Mouse (Mus musculus) ovary, adult 18-20 months (tissue): Measurements from ENCODE around the gene Hist1h3f.

Experiments
- DNase-seq: peaks from one replicate; pipeline ENCODE4 v3.0.0; 2022; ENCODE audit warnings: low spot score, mixed read lengths

The Hist1h3f gene

GRCm38 (mm10) chr13:23518295-23518603 lies 25.6 kb upstream of the Hist1h3f start:
- no peak for DNase-seq

GRCm38 (mm10) chr13:23518885-23519284 lies 25.0 kb upstream of the Hist1h3f start:
- DNase-seq: peak; percentile 40

- DNase-seq: peak; percentile 53
Observed at GRCm38 (mm10) chr13:23519416-23519815, 24.4 kb upstream of the Hist1h3f start.

GRCm38 (mm10) chr13:23521703-23522102 lies 22.1 kb upstream of the Hist1h3f start:
- peak; percentile 51 for DNase-seq

- no peak for DNase-seq
Observed at GRCm38 (mm10) chr13:23523976-23524375, 19.9 kb upstream of the Hist1h3f start.

- peak; percentile 61 for DNase-seq
Observed at GRCm38 (mm10) chr13:23524654-23525053, 19.2 kb upstream of the Hist1h3f start.

- DNase-seq: no peak
Observed at GRCm38 (mm10) chr13:23525901-23526300, 18.0 kb upstream of the Hist1h3f start.

- DNase-seq: peak; percentile 75
Observed at GRCm38 (mm10) chr13:23526312-23526711, 17.5 kb upstream of the Hist1h3f start.

- DNase-seq: no peak
Observed at GRCm38 (mm10) chr13:23529005-23529404, 14.8 kb upstream of the Hist1h3f start.

GRCm38 (mm10) chr13:23529480-23530165 lies 14.2 kb upstream of the Hist1h3f start:
- DNase-seq: no peak

GRCm38 (mm10) chr13:23530181-23530900 lies 13.5 kb upstream of the Hist1h3f start:
- DNase-seq: no peak

- peak; percentile 95 for DNase-seq
Observed at GRCm38 (mm10) chr13:23530901-23531875, 12.7 kb upstream of the Hist1h3f start, which contains the start of gene Hist1h4h. Gene Hist1h4h (plus strand): TSS chr13:23531050.

- no peak for DNase-seq
Observed at GRCm38 (mm10) chr13:23532262-23533075, 11.4 kb upstream of the Hist1h3f start.

GRCm38 (mm10) chr13:23533560-23534367 lies 10.1 kb upstream of the Hist1h3f start, which contains the start of gene Hist1h2af:
Gene Hist1h2af (plus strand): TSS chr13:23533906.
- DNase-seq: peak; percentile 63

- no peak for DNase-seq
Observed at GRCm38 (mm10) chr13:23534368-23535131, 9.3 kb upstream of the Hist1h3f start.

GRCm38 (mm10) chr13:23535137-23536075 lies 8.4 kb upstream of the Hist1h3f start, which contains the start of gene Hist1h3g:
Gene Hist1h3g (plus strand): TSS chr13:23535422.
- peak; percentile 83 for DNase-seq

GRCm38 (mm10) chr13:23536076-23536822 lies 7.6 kb upstream of the Hist1h3f start:
- DNase-seq: no peak
